Mouse (Mus musculus): ENCODE measurements around the gene C8g. TPM values are rescaled to one million over a fixed set of nuclear protein-coding genes. Genes with fewer than 3 reads are reported as not detected.

The C8g gene
- polyA plus RNA-seq, 1 experiment, result 2.8 TPM

DNA sequence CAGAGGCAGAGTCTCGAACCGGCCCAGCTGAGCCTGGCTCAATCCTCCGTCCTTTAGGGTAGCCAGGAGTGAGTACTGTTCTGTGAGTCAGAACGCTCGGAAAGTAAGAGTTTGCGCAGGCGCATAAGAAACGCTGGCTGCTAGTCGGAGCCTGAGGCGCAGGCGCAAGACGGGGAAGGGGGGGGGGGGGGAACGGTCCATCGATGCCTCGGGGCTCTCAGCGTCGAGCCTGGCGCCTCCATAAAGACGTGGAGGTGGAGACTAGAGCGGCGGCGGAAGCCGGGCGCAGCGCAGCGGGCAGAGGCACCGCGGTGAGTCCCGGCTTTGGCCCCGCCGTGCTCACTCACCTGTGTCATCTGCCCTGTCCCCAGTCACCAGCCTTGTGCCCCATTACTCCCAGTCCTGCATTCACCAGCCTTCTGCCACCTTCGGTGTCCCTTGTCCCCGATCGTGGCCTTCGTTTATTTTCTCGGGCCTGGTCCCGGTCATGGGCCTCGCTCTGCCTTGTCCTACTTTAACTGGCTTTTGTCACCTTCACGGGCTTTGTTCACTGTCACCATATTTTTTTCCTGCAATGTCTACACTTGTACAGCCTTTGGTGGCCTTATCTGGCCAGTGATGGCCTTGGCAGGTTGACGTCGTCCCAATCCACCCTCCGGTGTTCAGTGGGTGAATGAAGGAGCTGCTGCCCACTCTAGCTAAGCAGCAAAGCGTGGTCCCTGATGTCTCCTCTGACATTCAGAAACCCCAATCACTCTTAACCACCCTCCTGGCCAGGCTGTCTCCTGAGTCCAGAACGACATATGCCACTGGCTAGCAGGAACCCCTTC lies 728 bp downstream of the C8g start, which contains the start of gene Fbxw5:
TSS of gene Fbxw5 (plus strand) at position 175 of the 830 bp plus-strand sequence.
- DNase-seq (ENCODE audit: extremely low spot score in 1 of 2, low spot score in 1 of 2), result peak; percentile 72 to 85

DNA sequence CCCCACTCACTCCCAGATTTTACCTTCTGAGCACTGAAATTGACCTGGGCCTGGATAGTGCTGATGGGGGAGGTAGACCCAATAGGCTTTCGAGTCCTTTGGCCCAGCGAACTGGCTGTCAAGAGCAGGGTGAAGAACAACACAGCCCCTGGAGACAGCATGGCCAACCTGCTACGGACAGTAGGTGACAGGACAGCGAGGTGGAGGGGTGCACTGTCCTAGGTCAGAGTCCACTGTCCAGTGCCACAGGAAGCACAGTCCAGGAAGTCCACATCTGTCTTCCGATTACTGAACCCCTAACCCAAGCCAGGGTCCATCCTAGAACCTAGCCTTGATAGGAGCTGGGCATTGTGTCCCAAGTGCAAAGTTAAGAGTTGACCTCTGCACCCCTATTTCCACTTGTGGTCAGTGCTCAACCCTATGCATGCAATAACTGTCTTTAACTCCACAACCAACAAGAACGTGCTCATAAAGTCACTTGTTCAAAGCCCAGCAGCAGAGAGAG lies 1.4 kb downstream of the C8g start:
- no peak for DNase-seq (ENCODE audit: extremely low spot score in 1 of 2, low spot score in 1 of 2)

DNA sequence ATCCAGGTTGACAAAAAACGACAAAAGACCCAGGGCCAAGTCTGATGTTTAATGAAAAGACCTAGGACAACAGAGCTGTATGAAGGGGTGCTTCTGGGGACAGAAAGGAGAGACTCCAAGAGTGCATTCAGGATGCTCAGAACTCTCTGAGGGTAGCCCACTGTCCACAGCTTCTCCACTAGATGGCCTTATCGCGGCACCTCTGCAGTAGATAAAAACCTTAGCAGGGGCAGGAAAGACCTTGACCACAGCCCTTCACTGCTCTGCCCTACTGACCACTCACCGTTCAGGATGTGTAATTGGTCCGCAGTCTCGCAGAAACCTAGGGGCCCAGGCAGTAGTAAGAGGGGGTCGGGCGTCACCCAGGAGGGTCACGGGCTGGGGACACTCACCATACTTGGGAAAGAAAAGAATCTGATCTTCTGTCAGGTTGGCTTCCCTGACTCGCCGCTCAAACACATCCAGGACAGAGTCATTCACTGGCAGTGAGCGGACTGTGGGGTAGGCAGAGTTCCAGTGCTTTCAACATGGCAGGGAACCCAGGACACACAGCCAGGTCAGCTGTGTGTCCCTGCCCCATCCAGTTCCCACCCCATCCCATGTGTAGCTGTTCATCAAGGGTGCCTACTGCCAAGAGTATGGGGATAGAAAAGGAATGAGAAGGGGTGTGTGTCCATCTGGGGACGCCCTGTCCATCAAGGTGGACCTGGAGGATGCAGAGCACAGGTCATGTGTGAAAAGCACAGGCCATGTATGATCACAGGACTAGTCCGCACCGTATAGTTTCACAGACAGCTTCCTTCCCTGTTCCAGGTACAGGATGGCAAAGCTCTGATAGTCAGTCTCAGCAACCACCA lies 2.7 kb downstream of the C8g start:
- DNase-seq (ENCODE audit: extremely low spot score in 1 of 2, low spot score in 1 of 2), result no peak

DNA sequence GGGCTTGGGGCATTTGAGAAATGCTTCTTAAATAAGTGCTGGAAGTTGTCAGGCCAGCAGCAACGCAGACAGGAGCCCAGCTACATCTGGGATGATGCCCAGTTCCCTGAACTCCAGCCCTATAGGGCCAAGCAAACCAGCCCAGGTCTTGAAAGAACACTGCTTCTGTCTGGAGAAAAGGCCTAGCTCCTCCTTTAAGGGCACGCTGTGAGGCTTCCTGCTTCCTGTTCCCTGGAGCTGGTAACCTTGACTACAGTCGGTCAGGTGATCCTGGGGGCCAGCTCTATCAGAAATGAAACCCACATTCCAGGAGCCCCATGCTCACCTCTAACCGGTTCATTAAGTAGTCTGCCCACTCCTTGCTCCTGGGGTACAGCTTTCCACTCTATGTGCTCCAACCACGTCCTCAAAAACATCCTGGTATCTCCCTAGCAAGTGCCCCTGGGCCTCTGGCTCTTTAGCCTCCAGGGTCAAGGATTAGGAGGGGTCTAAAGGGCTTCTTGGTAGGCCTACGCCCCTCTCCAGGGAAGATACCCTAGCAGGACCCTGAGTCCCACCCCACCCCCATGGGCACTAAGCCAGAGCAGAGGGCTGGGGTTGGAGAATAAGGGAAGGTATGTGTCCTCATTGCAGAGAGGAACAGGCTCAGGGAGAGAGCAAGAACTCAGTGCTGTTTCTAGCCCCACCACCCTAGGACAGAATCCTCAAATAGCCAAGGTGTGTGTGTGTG lies 3.5 kb downstream of the C8g start:
- DNase-seq (ENCODE audit: extremely low spot score in 1 of 2, low spot score in 1 of 2), result no peak

DNA sequence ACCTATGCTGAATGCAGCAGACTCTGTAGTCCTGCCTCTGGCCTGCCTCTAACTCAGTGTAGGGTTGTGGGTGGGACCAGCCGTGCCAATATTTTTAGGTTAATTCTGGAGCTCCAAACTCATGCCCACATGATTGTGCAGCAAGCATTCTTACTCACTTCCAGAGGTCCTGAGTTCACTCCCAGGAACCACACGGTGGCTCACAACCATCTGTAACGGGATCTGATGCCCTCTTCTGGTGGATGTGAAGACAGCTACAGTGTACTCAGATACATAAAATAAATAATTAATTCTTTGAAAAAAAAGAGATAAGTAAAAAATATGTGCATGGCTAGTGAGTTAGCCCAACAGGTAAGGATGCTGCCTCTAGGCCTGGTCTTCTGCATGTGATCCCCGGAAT lies 5.1 kb downstream of the C8g start:
- peak in 1 of 2 experiments; percentile 53 for DNase-seq (ENCODE audit: extremely low spot score in 1 of 2, low spot score in 1 of 2)

DNA sequence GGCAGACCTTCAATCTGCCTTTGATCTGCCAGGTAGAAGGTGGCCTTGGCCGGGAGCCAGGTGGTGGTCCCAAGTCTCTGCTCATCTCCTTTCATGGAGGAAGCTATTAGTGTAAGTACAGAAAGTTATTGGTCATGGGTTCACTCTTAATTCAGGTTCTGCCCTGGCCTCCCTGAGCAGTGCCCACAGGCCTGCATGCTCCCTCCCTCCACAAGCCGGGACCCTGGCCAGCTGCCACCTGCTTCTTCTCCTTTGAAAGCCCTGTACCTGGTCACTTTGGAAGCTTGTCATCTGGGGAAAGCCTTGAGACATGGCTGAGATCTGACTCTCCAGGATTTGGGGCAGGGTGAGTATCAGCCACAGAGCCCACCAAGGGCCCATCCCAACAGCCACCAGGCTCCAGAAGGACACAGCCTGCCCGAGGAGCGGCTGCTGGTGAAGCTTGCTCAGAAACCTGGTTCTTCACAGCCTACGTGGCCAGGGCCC lies 8.0 kb downstream of the C8g start, which contains the start of gene Lcn12:
TSS of gene Lcn12 (minus strand) at position 436 of the 486 bp plus-strand sequence.
- no peak for DNase-seq (ENCODE audit: extremely low spot score in 1 of 2, low spot score in 1 of 2)

DNA sequence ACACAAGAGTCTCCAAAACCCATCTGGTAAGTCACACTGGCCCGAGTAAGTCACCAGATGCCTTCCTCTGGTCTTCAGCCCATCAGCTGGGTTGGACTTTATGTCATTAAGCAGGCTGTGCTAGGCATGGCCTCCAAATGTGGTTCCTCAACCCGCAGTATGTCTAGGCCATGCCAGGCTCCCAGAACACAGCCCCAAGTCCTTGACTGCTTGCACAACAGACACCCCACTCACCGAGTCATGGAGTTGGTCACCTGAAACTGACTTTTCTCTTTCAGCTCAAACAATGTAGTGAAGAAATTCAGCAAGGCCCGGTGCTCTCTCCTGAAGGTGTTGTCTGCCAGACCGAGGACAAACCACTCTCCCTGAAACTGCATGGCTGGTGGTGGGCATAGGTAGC lies 8.5 kb downstream of the C8g start:
- DNase-seq (ENCODE audit: extremely low spot score in 1 of 2, low spot score in 1 of 2), result no peak

DNA sequence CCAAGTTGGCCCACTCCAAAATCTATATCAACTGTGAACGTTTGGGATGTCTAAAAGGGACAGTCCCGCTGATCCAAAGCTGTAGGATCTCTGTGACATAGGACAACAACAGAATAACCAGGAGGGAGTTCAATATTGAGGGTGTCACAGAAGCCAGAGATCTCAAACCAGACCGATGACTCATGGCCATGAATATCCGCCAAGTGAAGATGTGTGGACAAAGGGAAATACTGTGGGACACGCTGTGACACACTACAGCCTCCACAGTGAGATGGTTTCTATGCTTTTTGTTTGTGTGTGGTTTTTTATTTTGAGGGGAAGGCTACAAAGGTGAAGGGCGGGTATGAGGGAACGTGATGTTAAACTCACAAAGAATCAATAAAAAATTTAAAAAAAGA lies 12.8 kb downstream of the C8g start:
- no peak for DNase-seq (ENCODE audit: extremely low spot score in 1 of 2, low spot score in 1 of 2)

DNA sequence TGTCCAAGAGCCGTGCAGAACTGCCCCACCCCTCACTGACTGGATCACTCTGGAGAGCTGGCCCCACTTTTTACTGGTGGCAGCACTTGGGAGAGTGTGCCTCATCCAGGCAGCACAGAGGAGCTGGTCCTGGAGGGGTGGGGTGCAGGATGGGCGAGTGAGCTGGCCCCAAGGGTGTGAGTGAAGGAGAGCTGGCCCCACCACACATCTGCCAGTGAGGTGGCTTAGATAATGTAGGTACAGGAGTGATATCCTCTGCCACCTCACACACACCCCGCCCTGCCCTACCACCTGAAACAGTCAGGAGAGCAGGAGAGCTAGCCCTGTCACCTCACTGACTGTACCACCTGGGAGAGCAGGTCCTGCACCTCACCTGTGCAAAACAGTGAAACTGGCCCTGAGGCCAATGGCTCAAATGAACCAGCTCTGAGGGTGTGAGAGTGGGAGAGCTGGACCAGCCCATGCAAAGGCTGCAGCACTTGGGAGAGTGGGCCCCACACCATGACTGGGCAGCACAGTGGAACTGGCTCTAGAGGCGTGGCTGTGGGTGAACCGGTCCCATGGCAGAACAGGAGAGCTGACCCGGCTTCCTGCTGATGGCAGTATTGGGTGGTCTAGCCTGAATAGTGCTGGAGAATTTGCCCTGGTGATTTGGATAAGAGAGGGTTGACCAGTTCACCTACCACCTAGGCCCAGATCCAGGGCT lies 13.4 kb downstream of the C8g start:
- no peak for DNase-seq (ENCODE audit: extremely low spot score in 1 of 2, low spot score in 1 of 2)

DNA sequence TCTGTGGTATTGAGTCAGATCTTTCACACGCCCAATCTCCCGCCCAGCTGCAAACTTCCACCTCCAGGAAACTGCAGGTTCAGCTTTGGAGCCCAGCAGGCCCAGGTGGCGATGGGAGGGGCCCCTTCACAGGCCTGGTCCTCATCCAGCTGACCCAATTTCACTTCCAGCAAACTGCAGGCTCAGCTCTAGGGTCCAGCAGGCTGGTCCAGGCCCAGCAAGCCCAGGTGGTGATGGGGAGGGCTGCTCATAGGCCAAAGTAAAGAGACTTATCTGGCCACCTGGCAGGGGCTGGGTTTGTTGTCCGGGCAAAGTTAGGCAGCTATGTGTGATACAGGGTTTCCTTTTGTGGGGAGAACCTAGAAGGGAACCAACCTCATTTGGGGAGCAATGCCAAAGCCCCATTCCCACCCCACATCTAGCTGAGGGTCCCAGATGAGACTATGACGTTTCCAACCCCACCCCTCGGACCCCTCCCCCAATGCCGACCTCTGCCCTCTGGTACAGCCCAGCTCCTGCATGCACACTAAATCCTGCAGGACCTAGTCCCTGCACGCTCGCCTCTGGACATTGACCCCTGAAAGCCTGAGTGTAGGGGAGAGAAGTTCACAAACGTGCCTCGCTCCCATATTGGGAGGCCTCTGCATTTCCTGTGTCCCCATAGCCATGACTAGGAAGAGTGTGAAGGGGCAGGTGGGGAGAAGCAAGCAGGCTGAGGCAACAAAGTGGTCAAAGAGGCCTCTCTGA lies 16.4 kb downstream of the C8g start:
- no peak for DNase-seq (ENCODE audit: extremely low spot score in 1 of 2, low spot score in 1 of 2)

DNA sequence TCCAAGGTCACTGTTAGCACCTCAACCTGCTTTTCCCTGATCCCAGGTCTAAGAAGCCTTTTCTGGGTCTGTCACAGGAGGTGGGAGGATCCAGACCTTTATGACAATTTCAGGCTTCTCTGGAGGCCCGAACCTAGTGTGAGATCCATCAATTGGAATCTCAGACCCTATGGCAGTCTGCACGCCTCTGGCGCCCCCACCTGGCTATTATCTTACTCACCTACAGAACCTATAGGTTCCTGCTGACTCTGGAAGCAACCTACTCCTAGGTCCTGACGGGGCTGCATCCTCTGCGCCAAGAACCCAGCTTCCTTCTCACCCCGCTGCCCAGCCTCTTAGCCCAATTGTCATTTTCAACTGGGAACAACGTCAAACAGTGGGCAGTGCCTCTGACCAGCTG lies 18.6 kb downstream of the C8g start:
- peak in 1 of 2 experiments; percentile 60 for DNase-seq (ENCODE audit: extremely low spot score in 1 of 2, low spot score in 1 of 2)

DNA sequence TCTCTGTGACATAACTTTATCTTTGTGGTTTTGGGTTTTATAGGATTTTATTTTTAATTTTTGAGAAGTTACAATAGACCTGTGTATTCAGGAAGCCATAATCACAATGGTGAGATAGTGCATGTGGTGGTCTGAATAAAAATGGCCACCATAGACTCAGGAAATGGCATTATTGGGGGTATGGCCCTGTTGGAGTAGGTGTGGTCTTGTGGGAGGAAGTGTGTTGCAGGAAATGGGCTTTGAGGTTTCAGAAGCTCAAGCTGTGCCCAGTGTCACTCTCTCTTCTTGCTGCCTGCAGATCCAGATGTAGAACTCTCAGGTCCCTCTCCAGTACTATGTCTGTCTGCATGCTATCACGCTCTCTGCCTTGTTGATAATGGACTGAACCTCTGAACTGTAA lies 21.0 kb downstream of the C8g start:
- no peak for DNase-seq (ENCODE audit: extremely low spot score in 1 of 2, low spot score in 1 of 2)

DNA sequence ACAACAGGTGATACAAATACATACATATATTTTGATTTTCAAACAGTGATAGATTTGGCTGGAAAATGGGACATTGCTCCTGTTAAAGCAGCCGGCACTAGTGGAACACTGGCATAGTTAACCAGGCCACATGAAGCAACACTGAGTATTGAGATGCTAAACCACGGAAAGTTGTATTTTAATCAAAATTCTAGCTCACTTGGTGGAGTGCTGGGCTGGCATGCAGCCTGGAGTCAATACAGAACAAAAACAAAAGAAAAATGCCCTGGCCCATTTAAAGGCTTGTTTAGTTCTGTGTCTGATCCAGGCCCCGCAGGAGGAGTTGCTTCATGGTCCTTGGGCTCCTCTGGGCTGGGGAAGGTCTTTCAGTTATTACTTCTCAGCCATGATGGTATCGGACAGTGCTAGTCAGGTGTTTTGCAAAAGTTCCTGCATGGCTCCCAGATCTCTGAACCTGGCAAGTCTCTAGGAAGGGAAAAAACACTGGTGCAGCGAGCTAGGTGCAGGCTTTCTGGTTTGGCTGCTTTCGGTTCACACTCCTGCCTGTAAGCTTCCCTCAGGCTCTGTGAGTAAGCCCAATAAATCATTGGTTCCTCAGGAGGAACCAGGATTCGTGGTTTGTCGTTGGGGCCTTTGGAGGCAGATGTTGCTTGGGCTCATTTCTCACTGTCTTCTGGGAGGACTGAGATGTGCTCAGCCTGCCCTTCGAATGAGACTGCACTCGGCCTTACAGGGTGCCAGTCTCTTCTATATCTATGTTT lies 21.8 kb downstream of the C8g start:
- no peak for DNase-seq (ENCODE audit: extremely low spot score in 1 of 2, low spot score in 1 of 2)

DNA sequence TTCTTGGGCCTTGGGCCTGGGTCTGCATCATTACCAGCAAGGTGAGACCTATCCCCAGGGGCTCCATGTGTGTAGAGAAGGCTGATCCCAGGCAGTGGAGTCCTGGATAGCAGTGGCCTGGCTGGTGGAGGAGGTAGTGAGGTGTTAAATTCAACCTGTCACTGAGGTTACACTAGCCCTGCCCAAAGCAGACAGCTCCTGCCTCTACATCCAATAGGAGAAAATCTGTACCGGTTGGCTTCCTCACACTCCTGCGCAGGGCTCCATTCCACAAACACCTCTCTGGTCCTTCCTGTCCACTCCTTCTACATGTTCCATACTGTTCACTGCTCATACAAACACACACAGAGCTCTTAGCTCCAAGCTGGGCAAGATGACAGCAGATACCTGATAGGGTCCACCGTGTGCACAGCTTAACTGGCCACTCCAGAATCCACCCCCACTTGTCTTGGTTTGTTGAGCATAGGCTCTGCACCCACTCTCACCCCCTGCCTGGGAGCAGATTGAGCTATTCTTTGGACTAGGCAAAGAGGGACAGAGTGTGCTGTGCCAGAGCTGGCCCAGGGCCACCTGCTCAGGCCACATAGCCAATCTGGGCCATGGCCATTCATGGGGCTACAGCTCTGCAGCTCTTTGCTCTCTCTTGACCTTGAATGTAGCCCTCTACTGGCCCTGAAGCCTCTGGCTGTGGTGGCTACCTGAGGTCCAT lies 23.4 kb downstream of the C8g start:
- peak in 1 of 2 experiments; percentile 57 for DNase-seq (ENCODE audit: extremely low spot score in 1 of 2, low spot score in 1 of 2)

DNA sequence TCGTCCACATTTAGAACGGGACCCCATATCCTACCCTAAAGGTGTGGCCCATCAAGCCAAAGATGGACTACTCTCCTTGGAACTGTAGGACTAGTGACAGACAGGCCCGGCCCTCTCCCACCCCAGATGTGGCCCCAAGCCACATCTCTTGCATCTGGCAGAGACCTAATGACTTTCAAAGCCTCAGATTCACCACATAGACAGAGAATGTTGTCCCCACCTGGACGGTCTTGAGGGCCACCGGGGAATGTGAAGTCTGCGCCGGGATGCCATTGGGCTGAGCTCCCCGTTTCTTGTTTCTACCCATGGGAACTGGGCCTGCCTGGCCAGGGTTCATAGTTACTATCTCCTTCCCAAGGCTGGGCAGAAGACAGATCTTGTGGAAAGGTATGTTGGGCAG lies 24.0 kb downstream of the C8g start:
- DNase-seq (ENCODE audit: extremely low spot score in 1 of 2, low spot score in 1 of 2), result no peak

DNA sequence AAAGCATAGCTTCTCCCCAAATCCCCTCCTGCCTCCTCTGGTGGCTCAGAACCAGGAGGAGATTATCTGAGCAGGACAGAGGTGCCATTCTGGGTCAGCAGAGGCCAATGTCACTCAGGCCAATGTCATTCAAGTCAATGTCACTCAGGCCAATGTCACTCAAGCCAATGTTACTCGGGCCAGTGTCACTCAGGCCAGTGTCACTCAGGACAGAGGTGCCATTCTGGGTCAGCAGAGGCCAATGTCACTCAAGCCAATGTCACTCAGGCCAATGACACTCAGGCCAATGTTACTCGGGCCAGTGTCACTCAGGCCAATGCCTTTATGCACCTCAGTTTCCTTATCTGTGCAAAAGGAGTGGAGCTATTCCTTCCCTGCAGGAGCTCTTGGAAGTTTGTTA lies 29.0 kb downstream of the C8g start:
- no peak for DNase-seq (ENCODE audit: extremely low spot score in 1 of 2, low spot score in 1 of 2)

DNA sequence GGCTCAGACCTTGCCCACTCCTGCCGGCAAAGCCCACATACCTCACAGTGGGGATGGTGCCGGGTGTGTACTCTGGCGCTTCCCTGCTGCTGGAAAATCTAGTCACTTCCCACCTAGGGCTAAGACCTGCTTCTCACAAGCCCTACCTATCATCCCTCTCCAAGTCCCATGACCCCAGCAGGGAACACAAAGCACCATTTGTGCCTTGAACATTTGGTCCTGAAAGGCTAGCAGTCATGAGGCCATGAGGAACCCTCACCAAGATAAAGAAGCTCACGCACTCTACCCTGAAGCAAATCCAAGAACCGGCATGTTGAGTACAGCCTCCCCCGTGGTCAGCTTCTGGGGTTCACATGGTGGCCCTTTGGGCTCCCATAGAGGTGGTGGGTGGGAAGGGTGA lies 31.6 kb downstream of the C8g start, which contains the start of gene Ptgds:
TSS of gene Ptgds (minus strand) at position 78 of the 400 bp plus-strand sequence.
- DNase-seq (ENCODE audit: extremely low spot score in 1 of 2, low spot score in 1 of 2), result no peak
